Comparison of ENCODE assay signal across 8 mouse cellular contexts in the genomic region with DNA sequence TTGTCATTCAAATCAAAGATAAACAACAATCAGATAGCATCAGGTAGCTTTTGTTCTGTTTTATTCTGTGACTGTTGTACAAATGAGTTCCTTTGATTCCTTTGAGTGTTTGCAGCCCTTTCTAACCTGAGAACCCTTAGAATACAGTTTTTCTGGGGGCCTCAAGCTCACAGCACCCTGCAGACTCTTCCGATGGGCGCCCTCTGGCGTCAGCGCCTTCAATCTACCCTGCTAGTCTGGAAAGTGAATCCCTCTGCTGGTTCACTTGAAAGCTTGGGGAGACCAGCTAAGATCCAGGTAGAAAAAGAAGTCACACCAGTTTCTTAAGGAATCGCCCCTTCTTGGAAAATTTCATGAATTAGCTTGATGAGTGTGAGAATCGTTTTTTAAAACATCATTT.
DNase-seq lines count a peak whose midpoint lies in the region; ATAC-seq lines count a peak whose summit lies in the region.

No protein-coding gene starts in this region.

- no peak overlapping the region for H3K4me3 ChIP-seq in heart, embryonic 11.5 days (ENCODE audit: low read depth, low read length)
- H3K4me3 ChIP-seq in forebrain, embryonic 14.5 days (ENCODE audit: low read depth, low read length): no peak overlapping the region

- H3K27ac ChIP-seq in heart, embryonic 11.5 days (ENCODE audit: low read depth, low read length): no peak overlapping the region
- no peak overlapping the region for H3K27ac ChIP-seq in forebrain, embryonic 14.5 days (ENCODE audit: low read depth, low read length)

- H3K9me3 ChIP-seq in heart, embryonic 11.5 days (replicated peaks; ENCODE audit: control insufficient read depth, low read length): no peaks in the 10 kb centered on the region
- H3K9me3 ChIP-seq in forebrain, embryonic 14.5 days (replicated peaks; ENCODE audit: control insufficient read depth, low read length): no peaks in the 10 kb centered on the region

- no peak for ATAC-seq in heart, embryonic 11.5 days (replicated peaks; ENCODE audit: insufficient number of reproducible peaks, low FRiP score, low TSS enrichment)
- peak; percentile 50 for ATAC-seq in forebrain, embryonic 14.5 days
- ATAC-seq in erythroid progenitor cell, adult 5-6 weeks (replicated peaks; ENCODE audit: low FRiP score, poor library complexity, severe bottlenecking): no peak

- peak; percentile 87 for DNase-seq in heart, adult 11 months
- peak; percentile 57 for DNase-seq in 3T3-L1 (ENCODE audit: low read depth, low spot score)
- DNase-seq in adrenal gland, postnatal 14 days: peak; percentile 40
- DNase-seq in forebrain, embryonic 14.5 days (ENCODE audit: low spot score): peak; percentile 68
- DNase-seq in layer of hippocampus, adult 9-10 months (ENCODE audit: low spot score): peak; percentile 18
- DNase-seq in lung, postnatal 4 days: peak; percentile 30 to 40

- H3K9ac ChIP-seq in heart, embryonic 11.5 days (ENCODE audit: low read depth, low read length): no peak overlapping the region
- H3K9ac ChIP-seq in forebrain, embryonic 14.5 days (ENCODE audit: low read length): no peak overlapping the region

- H3K4me1 ChIP-seq in heart, embryonic 11.5 days (ENCODE audit: control insufficient read depth, insufficient read depth, low read length): no peaks in the 10 kb centered on the region; the same call in 1 of the 2 replicates
- H3K4me1 ChIP-seq in forebrain, embryonic 14.5 days (ENCODE audit: control insufficient read depth, insufficient read depth, low read length): no peaks in the 10 kb centered on the region

- no peak overlapping the region for H3K4me2 ChIP-seq in heart, embryonic 11.5 days
- no peak overlapping the region for H3K4me2 ChIP-seq in forebrain, embryonic 14.5 days (ENCODE audit: low read length)

- 7% methylated on average over 6 of the region's 6 CpGs for WGBS in heart, embryonic 11.5 days (ENCODE audit: insufficient replicate concordance)
- whole genome bisulfite sequencing in forebrain, embryonic 14.5 days: 11% methylated on average over 6 of the region's 6 CpGs

- H3K27me3 ChIP-seq in heart, embryonic 11.5 days (ENCODE audit: control insufficient read depth, insufficient read depth, low read length): peaks cover 23% of the 10 kb centered on the region
- H3K27me3 ChIP-seq in forebrain, embryonic 14.5 days (replicated peaks; ENCODE audit: control insufficient read depth, insufficient read depth, low read length): no peaks in the 10 kb centered on the region

- H3K36me3 ChIP-seq in heart, embryonic 11.5 days (ENCODE audit: control insufficient read depth, insufficient read depth, low read length): no peaks in the 10 kb centered on the region
- H3K36me3 ChIP-seq in forebrain, embryonic 14.5 days (ENCODE audit: control insufficient read depth, insufficient read depth, low read length): no peaks in the 10 kb centered on the region

Comparison
In these comparisons a context has a peak if more than half of its experiments do, and no peak if none do; other contexts are left out.
1. DNase-seq: peak in every context shown above with its lines; median percentile 87 in heart, adult 11 months; 68 in forebrain, embryonic 14.5 days; 57 in 3T3-L1; 40 in adrenal gland, postnatal 14 days; 35 in lung, postnatal 4 days; 18 in layer of hippocampus, adult 9-10 months.